Mouse (Mus musculus) heart, adult 2 months (tissue): ENCODE measurements around the gene Acad12. TPM values are rescaled to one million over a fixed set of nuclear protein-coding genes. Genes with fewer than 3 reads are reported as not detected.
"Not testable (repeated sequence)": the region's sequence is repeated elsewhere in the genome, so short reads cannot be mapped to it uniquely, and the experiment has no call there.

Experiments
- DNase-seq, 2 experiments: peaks; one replicate each; pipeline ENCODE4 v3.0.0; 2021
- H3K27ac ChIP-seq: fragments of 200-600 bp; 2 replicates; pipeline ENCODE4 v1.8.1; 2022
- H3K27me3 ChIP-seq: fragments of 200-500 bp; 2 replicates; pipeline ENCODE4 v1.6.1; 2012; ENCODE audit warnings: mild to moderate bottlenecking, low read length, inconsistent platforms, mixed read lengths; ENCODE audit not compliant: control insufficient read depth, insufficient read depth
- H3K36me3 ChIP-seq: fragments of 200-500 bp; 2 replicates; pipeline ENCODE4 v1.6.1; 2012; ENCODE audit warnings: low read length, inconsistent platforms; ENCODE audit not compliant: control insufficient read depth, insufficient read depth
- H3K4me1 ChIP-seq: fragments of 200-500 bp; 2 replicates; pipeline ENCODE4 v1.6.1; 2011; ENCODE audit warnings: low read length; ENCODE audit not compliant: control insufficient read depth, insufficient read depth
- H3K4me3 ChIP-seq: fragments of 200-600 bp; 2 replicates; pipeline ENCODE4 v1.8.1; 2022
- H3K79me2 ChIP-seq: fragments of 200-500 bp; replicated peaks from 2 replicates; pipeline ENCODE4 v1.6.1; 2012; ENCODE audit warnings: mild to moderate bottlenecking, inconsistent platforms, low read length, moderate library complexity, mixed read lengths; ENCODE audit not compliant: control insufficient read depth, insufficient read depth
- H3K9ac ChIP-seq: fragments of 200-500 bp; 2 replicates; pipeline ENCODE4 v1.6.1; 2012; ENCODE audit warnings: low read depth, mild to moderate bottlenecking, control low read depth, inconsistent platforms, low read length, mixed read lengths
- CTCF ChIP-seq: fragments of 200-600 bp; IDR thresholded peaks from 2 replicates; pipeline ENCODE4 v1.8.1; 2022; ENCODE audit warnings: antibody characterized with exemption, mild to moderate bottlenecking, moderate library complexity
- EP300 ChIP-seq: fragments of 200-500 bp; IDR thresholded peaks from 2 replicates; pipeline ENCODE4 v1.6.1; 2011; ENCODE audit warnings: low read depth, low read length, control low read depth; ENCODE audit not compliant: insufficient read depth
- POLR2A ChIP-seq: fragments of 200-500 bp; IDR thresholded peaks from 2 replicates; pipeline ENCODE4 v1.6.1; 2011; ENCODE audit warnings: mild to moderate bottlenecking, low read depth, low read length, control low read depth; ENCODE audit not compliant: insufficient read depth
- WGBS: fragments of 180-500 bp; shearing (Covaris S2); methylation state at CpG from one replicate; pipeline ENCODE4 v1.1.7; 2018; 5-methylcytosine and 5-hydroxymethylcytosine counted together
- intact Hi-C: fragments of 180-260 bp; cut with DNase I; formaldehyde crosslinking; loops from one replicate; pipeline ENCODE4 v1.15.1; 2025
- polyA plus RNA-seq: library from polyadenylated mRNA; depleted of rRNA; stranded (reverse); fragments of >200 nt; gene quantifications from 2 replicates; pipeline ENCODE4 v1.2.3, GENCODE M21; 2012
- total RNA-seq, 2 experiments: library from RNA; stranded (reverse); gene quantifications; 2 replicates each; pipeline ENCODE4 v1.2.3; 2021

Gene Acad12
- total and polyA plus RNA-seq, 3 experiments = 68.2 to 85.7 (median 80.2) TPM

GRCm38 (mm10) chr5:121661494-121661893 is 42.8 kb upstream of the Acad12 start:
- H3K27ac ChIP-seq = no peak overlapping the region
- TF ChIP-seq POLR2A = no peak
- TF ChIP-seq CTCF = no peak
- no peak for TF ChIP-seq EP300
- peaks cover 5% of the 10 kb centered on the region for H3K79me2 ChIP-seq
- H3K4me1 ChIP-seq = peaks cover 3% of the 10 kb centered on the region
- H3K27me3 ChIP-seq = no peaks in the 10 kb centered on the region
- WGBS = 80% methylated on average over 5 of the region's 5 CpGs
- H3K36me3 ChIP-seq = no peaks in the 10 kb centered on the region; the same call in 1 of the 2 replicates
- no peak for DNase-seq
- H3K4me3 ChIP-seq = peak overlapping the region; percentile 99
- no peak overlapping the region for H3K9ac ChIP-seq
- intact Hi-C loops = loop anchor here (2.0 kb wide), 1 partner anchor 51 kb away; no protein-coding TSS in a partner anchor

GRCm38 (mm10) chr5:121660897-121661254 is 42.1 kb upstream of the Acad12 start:
- peak overlapping the region; percentile 90 for H3K9ac ChIP-seq
- H3K36me3 ChIP-seq = no peaks in the 10 kb centered on the region; the same call in 1 of the 2 replicates
- H3K27me3 ChIP-seq = no peaks in the 10 kb centered on the region
- peaks cover 5% of the 10 kb centered on the region for H3K79me2 ChIP-seq
- peak overlapping the region; percentile 97 for H3K27ac ChIP-seq
- no peak for DNase-seq
- whole genome bisulfite sequencing = under 1% methylated on average over 26 of the region's 26 CpGs
- H3K4me3 ChIP-seq = peak overlapping the region; percentile 99
- no peak for TF ChIP-seq CTCF
- no peak for TF ChIP-seq POLR2A
- no peak for TF ChIP-seq EP300
- H3K4me1 ChIP-seq = peaks cover 3% of the 10 kb centered on the region
- intact Hi-C loops = loop anchor here (2.0 kb wide), 1 partner anchor 52 kb away; no protein-coding TSS in a partner anchor

- H3K4me1 ChIP-seq = peaks cover 3% of the 10 kb centered on the region
- H3K9ac ChIP-seq = peak within 1 kb of the TSS; percentile 90
- H3K4me3 ChIP-seq = peak within 1 kb of the TSS; percentile 99
- intact Hi-C loops = loop anchor here (2.0 kb wide), 1 partner anchor 53 kb away; no protein-coding TSS in a partner anchor
- no peaks in the 10 kb centered on the region for H3K27me3 ChIP-seq
- peak; percentile 93 for TF ChIP-seq POLR2A
- no peak for TF ChIP-seq CTCF
- no peak for TF ChIP-seq EP300
- WGBS = under 1% methylated on average over 78 of the region's 85 CpGs
- DNase-seq = peak; percentile 98
- H3K27ac ChIP-seq = peak within 1 kb of the TSS; percentile 97
- H3K36me3 ChIP-seq = no peaks in the 10 kb centered on the region; the same call in 1 of the 2 replicates
- H3K79me2 ChIP-seq = peaks cover 5% of the 10 kb centered on the region
Measured at GRCm38 (mm10) chr5:121660059-121660896, 41.5 kb upstream of the Acad12 start, which contains the start of the genes Acad10 and Brap. Gene Acad10 (minus strand): TSS chr5:121660514. Gene Brap (plus strand): TSS chr5:121660563.

GRCm38 (mm10) chr5:121657656-121658055 is 38.9 kb upstream of the Acad12 start:
- H3K27ac ChIP-seq, DNase-seq, H3K4me1 ChIP-seq, intact Hi-C loops, H3K27me3 ChIP-seq, H3K4me3 ChIP-seq, H3K79me2 ChIP-seq, H3K36me3 ChIP-seq, H3K9ac ChIP-seq: not testable (repeated sequence)
- WGBS = 92% methylated on average over 6 of the region's 6 CpGs

GRCm38 (mm10) chr5:121656866-121657265 is 38.1 kb upstream of the Acad12 start:
- H3K4me1 ChIP-seq, H3K4me3 ChIP-seq, intact Hi-C loops, H3K36me3 ChIP-seq, H3K27ac ChIP-seq, H3K27me3 ChIP-seq, H3K79me2 ChIP-seq, H3K9ac ChIP-seq: not testable (repeated sequence)
- peak; percentile 23 to 28 for DNase-seq
- WGBS = 32% methylated on average over 6 of the region's 6 CpGs

DNA sequence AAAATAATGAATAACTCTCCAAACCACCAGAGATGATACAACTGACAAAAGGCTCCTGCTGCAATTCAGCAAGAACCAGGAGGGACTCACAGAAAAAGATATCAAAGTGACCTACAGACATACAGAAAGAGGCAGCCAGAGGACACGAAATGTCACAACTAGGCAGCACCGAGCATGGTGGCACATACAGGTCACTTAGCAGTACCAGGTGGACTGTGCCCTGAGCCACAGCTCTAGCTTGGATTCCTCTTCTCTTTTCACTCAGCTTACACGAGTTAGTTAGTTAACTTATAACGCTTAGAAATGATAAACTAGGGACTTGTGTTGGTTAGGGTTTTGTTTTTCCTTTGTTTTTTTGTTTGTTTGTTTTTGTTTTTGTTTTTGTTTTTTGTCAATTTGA is 35.8 kb upstream of the Acad12 start:
- Histone ChIP-seq H3K36me3 (no peaks in the 10 kb centered on the region), H3K4me3 (no peak overlapping the region), H3K9ac (no peak overlapping the region), H3K79me2 (no peaks in the 10 kb centered on the region), H3K27me3 (no peaks in the 10 kb centered on the region), H3K4me1 (no peaks in the 10 kb centered on the region), H3K27ac (no peak overlapping the region)
- no peak for TF ChIP-seq POLR2A
- no peak for TF ChIP-seq EP300
- TF ChIP-seq CTCF = no peak
- intact Hi-C loops = no loop called here
- DNase-seq = no peak
- whole genome bisulfite sequencing = 77% methylated on average over 4 of the region's 4 CpGs
